Mouse (Mus musculus) embryonic fibroblast, embryonic 13.5 days (primary cell): ENCODE data around the gene Il10rb.

Experiments used
- CTCF ChIP-seq: IDR thresholded peaks from 2 replicates; pipeline ENCODE4 v1.5.1; 2011; ENCODE audit warnings: mild to moderate bottlenecking, control low read depth, low read length, moderate library complexity, borderline replicate concordance; ENCODE audit not compliant: insufficient read depth
- POLR2A ChIP-seq: IDR thresholded peaks from 2 replicates; pipeline ENCODE4 v1.6.1; 2011; ENCODE audit warnings: low read depth, mild to moderate bottlenecking, control low read depth, low read length, moderate library complexity

- no peak for TF ChIP-seq CTCF
- TF ChIP-seq POLR2A, result no peak
These were observed 42.9 kb downstream of the Il10rb start for GRCm38 (mm10) chr16:91448895-91449294.
